Mouse (Mus musculus) ES-E14 (cell line): ENCODE results near the gene Tulp1. TPM values are rescaled to one million over a fixed set of nuclear protein-coding genes. Genes with fewer than 3 reads are reported as not detected.

Experiments
- DNase-seq: peaks from one replicate; pipeline ENCODE4 v3.0.0-alpha.2; 2013; ENCODE audit warnings: low read depth, low spot score
- H3K27ac ChIP-seq: 2 replicates; pipeline ENCODE4 v1.5.1; 2012; ENCODE audit warnings: low read depth, mild to moderate bottlenecking, low read length, moderate library complexity, mixed read lengths; ENCODE audit not compliant: poor library complexity, insufficient read depth, severe bottlenecking
- H3K36me3 ChIP-seq: 2 replicates; pipeline ENCODE4 v1.6.1; 2012; ENCODE audit warnings: mild to moderate bottlenecking, low read length, moderate library complexity, mixed read lengths; ENCODE audit not compliant: control insufficient read depth, poor library complexity, insufficient read depth, severe bottlenecking
- H3K4me1 ChIP-seq, 2 experiments: fragments of 150-350 bp in 1 of 2; sonication (generic) in 1 of 2; 2 replicates each; pipeline ENCODE4 v1.6.1; 2012; ENCODE audit warnings: low read length in 2 of 2, mild to moderate bottlenecking in 1 of 2, mixed read lengths in 1 of 2; ENCODE audit not compliant: control insufficient read depth in 2 of 2, insufficient read depth in 2 of 2, poor library complexity in 1 of 2
- H3K4me3 ChIP-seq, 2 experiments: fragments of 150-350 bp in 1 of 2; sonication (generic) in 1 of 2; 2 replicates each; pipeline ENCODE4 v1.5.1; 2012; ENCODE audit warnings: low read length in 2 of 2, low read depth in 1 of 2, mild to moderate bottlenecking in 1 of 2, mixed read lengths in 1 of 2; ENCODE audit not compliant: insufficient read depth in 1 of 2, poor library complexity in 1 of 2, severe bottlenecking in 1 of 2
- H3K9ac ChIP-seq: 2 replicates; pipeline ENCODE4 v1.6.1; 2012; ENCODE audit warnings: low read depth, mild to moderate bottlenecking, low read length, mixed read lengths; ENCODE audit not compliant: poor library complexity, insufficient read depth, severe bottlenecking
- H3K9me3 ChIP-seq: fragments of 150-350 bp; sonication (generic); 2 replicates; pipeline ENCODE4 v1.6.1; 2012; ENCODE audit warnings: low read depth, mild to moderate bottlenecking, low read length; ENCODE audit not compliant: control insufficient read depth, insufficient read depth
- CHD2 ChIP-seq: IDR thresholded peaks from 2 replicates; pipeline ENCODE4 v1.6.1; 2014; ENCODE audit warnings: mild to moderate bottlenecking, low read depth, low read length, inconsistent platforms
- HCFC1 ChIP-seq: IDR thresholded peaks from 2 replicates; pipeline ENCODE4 v1.6.1; 2012; ENCODE audit warnings: low read length, inconsistent platforms, borderline replicate concordance; ENCODE audit not compliant: insufficient read depth
- MAFK ChIP-seq: IDR thresholded peaks from 2 replicates; pipeline ENCODE4 v1.6.1; 2014; ENCODE audit warnings: mild to moderate bottlenecking, low read depth, low read length, inconsistent platforms; ENCODE audit not compliant: insufficient read depth
- ZC3H11A ChIP-seq: IDR thresholded peaks from 2 replicates; pipeline ENCODE4 v1.6.1; 2012; ENCODE audit warnings: low read depth, mild to moderate bottlenecking, inconsistent platforms, low read length, borderline replicate concordance
- ZNF384 ChIP-seq: IDR thresholded peaks from 2 replicates; pipeline ENCODE4 v1.6.1; 2012; ENCODE audit warnings: low read depth, low read length, inconsistent platforms
- in situ Hi-C, 2 experiments: fragments of 600-800 bp; cut with MboI; formaldehyde crosslinking; loops; one replicate each; pipeline ENCODE4 v1.15.1; 2025; ENCODE audit warnings: low sequenced_read_pairs in 2 of 2, inconsistent platforms in 1 of 2; ENCODE audit not compliant: unreplicated experiment in 2 of 2
- total RNA-seq: library from RNA; depleted of rRNA; stranded (reverse); fragments of 300-350 nt; gene quantifications from 2 replicates; pipeline ENCODE4 v1.2.3, GENCODE M21; 2012; rRNA removed

Tulp1 gene
- total RNA-seq: 3.7 and 4.1 TPM in 2 replicates

- H3K4me1 ChIP-seq: peaks cover 0 to 19% of the 10 kb centered on the region in 2 experiments; a peak in 3 of 4 replicates
Observed at GRCm38 (mm10) chr17:28365122-28365521, at the start of gene Tulp1. Gene Tulp1, minus strand, starts transcription at chr17:28365222.

DNA sequence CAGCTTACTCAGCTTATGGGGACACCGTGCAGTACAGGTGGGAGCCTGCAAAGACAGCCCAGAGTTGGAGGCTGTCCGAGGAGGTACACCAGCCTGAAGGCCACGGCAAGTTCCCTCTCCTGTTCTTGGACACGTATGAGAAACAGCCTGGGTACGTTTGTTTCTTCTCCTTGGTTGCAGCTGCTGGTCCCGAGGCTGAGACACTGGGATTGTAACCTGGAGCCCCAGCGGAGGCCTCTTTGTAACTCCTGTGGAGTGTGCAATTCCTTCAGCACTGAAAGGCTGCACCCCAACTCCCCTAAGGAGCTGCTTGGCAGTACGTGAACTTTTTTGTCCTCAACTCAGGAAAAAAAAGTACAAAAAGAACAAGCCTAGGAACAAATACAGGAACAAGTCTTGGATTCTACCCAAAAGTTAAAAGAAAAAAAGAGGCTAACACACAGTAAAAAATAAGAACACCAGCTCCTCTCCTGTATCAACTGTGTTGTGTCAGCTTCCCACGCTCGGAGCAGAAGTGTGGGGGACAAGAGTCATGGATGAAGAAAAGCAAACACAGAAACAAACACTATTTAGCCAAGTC lies 46.4 kb upstream of the Tulp1 start:
- Histone ChIP-seq H3K4me3 (no peak overlapping the region), H3K4me1 (peaks cover 0 to 2% of the 10 kb centered on the region in 2 experiments; a peak in 1 of 4 replicates), H3K9me3 (no peaks in the 10 kb centered on the region), H3K36me3 (peaks cover 51% of the 10 kb centered on the region), H3K27ac (no peak overlapping the region), H3K9ac (no peak overlapping the region)
- TF ChIP-seq ZNF384 (no peak), MAFK (no peak)
- DNase-seq: no peak
- in situ Hi-C loops: no loop called here

More at GRCm38 (mm10) chr17:28365122-28365521, at the start of gene Tulp1:
- Histone ChIP-seq H3K36me3 (no peaks in the 10 kb centered on the region), H3K27ac (no peak within 1 kb of the TSS), H3K4me3 (peak within 1 kb of the TSS; percentile 55 to 62), H3K9me3 (no peaks in the 10 kb centered on the region), H3K9ac (peak within 1 kb of the TSS; percentile 41)
- in situ Hi-C loops: no loop called here
- DNase-seq: no peak
- no peak for TF ChIP-seq ZNF384
- TF ChIP-seq MAFK: no peak
- no peak for TF ChIP-seq HCFC1
- TF ChIP-seq CHD2: no peak
- no peak for TF ChIP-seq ZC3H11A

- no peak overlapping the region for H3K27ac ChIP-seq
- in situ Hi-C loops: no loop called here
- no peak overlapping the region for H3K9ac ChIP-seq
- peaks cover 56% of the 10 kb centered on the region for H3K36me3 ChIP-seq
- no peak for DNase-seq
- no peak overlapping the region for H3K4me3 ChIP-seq
- H3K9me3 ChIP-seq: no peaks in the 10 kb centered on the region
- H3K4me1 ChIP-seq: peaks cover 0 to 2% of the 10 kb centered on the region in 2 experiments; a peak in 1 of 4 replicates
- TF ChIP-seq HCFC1 (no peak), MAFK (no peak), ZC3H11A (no peak), CHD2 (no peak), ZNF384 (no peak)
Observed at GRCm38 (mm10) chr17:28410731-28411130, 45.7 kb upstream of the Tulp1 start.

DNA sequence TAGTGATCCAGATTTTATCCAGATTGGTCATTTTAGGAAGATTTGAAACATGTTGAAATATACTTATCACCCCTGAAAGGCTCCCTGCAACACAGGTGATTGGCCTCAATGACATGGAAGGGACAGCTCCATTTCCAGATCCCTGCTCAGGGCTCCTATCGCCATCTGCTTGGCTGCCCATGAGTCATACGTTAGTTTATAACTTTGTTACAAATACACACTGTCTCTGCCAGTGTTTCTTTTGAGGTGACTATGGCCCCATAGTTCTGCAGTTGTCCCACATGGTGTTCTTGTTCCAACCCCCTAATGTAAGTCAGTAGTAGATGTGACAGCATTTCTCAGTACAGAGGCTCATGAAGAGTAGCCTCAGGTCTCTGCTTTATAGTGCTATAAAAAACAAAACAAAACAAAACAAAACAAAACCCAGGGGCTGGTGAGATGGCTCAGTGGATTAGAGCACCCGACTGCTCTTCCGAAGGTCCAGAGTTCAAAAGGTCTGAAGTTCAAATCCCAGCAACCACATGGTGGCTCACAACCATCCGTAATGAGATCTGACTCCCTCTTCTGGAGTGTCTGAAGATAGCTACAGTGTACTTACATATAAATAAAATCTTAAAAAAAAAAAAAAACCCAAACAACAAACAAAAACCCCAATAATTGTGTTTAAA lies 43.4 kb upstream of the Tulp1 start:
- in situ Hi-C loops: no loop called here
- H3K4me3 ChIP-seq: no peak overlapping the region
- H3K9ac ChIP-seq: no peak overlapping the region
- TF ChIP-seq ZNF384: no peak; the same call in 1 of the 2 replicates
- TF ChIP-seq HCFC1: no peak
- no peak for TF ChIP-seq MAFK
- no peak for TF ChIP-seq ZC3H11A
- TF ChIP-seq CHD2: no peak
- no peaks in the 10 kb centered on the region for H3K9me3 ChIP-seq
- H3K27ac ChIP-seq: no peak overlapping the region
- peaks cover 50% of the 10 kb centered on the region for H3K36me3 ChIP-seq
- DNase-seq: no peak
- H3K4me1 ChIP-seq: peaks cover 0 to 2% of the 10 kb centered on the region in 2 experiments; a peak in 1 of 4 replicates
